In genomic region chr19:21587593-21587992, GRCm38 (mm10) we compare ENCODE assay signal across 22 mouse cellular contexts.
DNase-seq lines count a peak whose midpoint lies in the region; ATAC-seq and TF ChIP-seq lines count a peak whose summit lies in the region.
"Had no signal": no experiment of that assay in that cellular context is flagged by ENCODE, and none has a peak within 500 bp of the region (broad histone marks: within the 10 kb centered on the region; RNA-seq: fewer than 3 reads in every experiment).

No protein-coding gene starts in this region.

- H3K27ac ChIP-seq in lung, embryonic 16.5 days (ENCODE audit: low read length): 0 out of 2 replicates have a peak overlapping the region, but pooled peaks have one; percentile 29
- H3K27ac ChIP-seq in spleen, adult 2 months (ENCODE audit: insufficient read depth, low read length): peak overlapping the region; percentile 57; the same call in 1 of the 2 replicates
- no peak overlapping the region for H3K27ac ChIP-seq in liver, embryonic 12.5 days

- no peaks in the 10 kb centered on the region for H3K36me3 ChIP-seq in lung, embryonic 16.5 days (ENCODE audit: control insufficient read depth, insufficient read depth, low read length)
- H3K36me3 ChIP-seq in spleen, adult 2 months (ENCODE audit: control insufficient read depth, insufficient read depth, low read length): peaks cover 5% of the 10 kb centered on the region
- no peaks in the 10 kb centered on the region for H3K36me3 ChIP-seq in myocyte (ENCODE audit: control insufficient read depth, insufficient read depth)
- no peaks in the 10 kb centered on the region for H3K36me3 ChIP-seq in liver, embryonic 12.5 days
- H3K36me3 ChIP-seq: G1E had no signal

- no peak overlapping the region for H3K4me3 ChIP-seq in lung, embryonic 16.5 days (ENCODE audit: low read length)
- H3K4me3 ChIP-seq in spleen, adult 2 months (ENCODE audit: extremely low read depth, insufficient read depth, insufficient read length): no peak overlapping the region
- no peak overlapping the region for H3K4me3 ChIP-seq in myocyte
- H3K4me3 ChIP-seq in liver, embryonic 12.5 days: no peak overlapping the region

- H3K9me3 ChIP-seq in lung, embryonic 16.5 days (ENCODE audit: control insufficient read depth, low read length): no peaks in the 10 kb centered on the region
- no peaks in the 10 kb centered on the region for H3K9me3 ChIP-seq in liver, embryonic 12.5 days (replicated peaks)
- H3K9me3 ChIP-seq: G1E had no signal

- intact Hi-C loops in heart, postnatal 10 days (cut with DNase I): no loop called here

- no peak overlapping the region for H3K9ac ChIP-seq in lung, embryonic 16.5 days (ENCODE audit: low read length)
- no peak overlapping the region for H3K9ac ChIP-seq in liver, embryonic 12.5 days

- 64% methylated on average over 4 of the region's 4 CpGs for WGBS in lung, embryonic 16.5 days
- WGBS in spleen, adult 2 months: 67% methylated on average over 4 of the region's 4 CpGs
- WGBS in liver, embryonic 12.5 days (ENCODE audit: insufficient replicate concordance): 54% methylated on average over 4 of the region's 4 CpGs

- H3K79me2 ChIP-seq in myocyte (ENCODE audit: control insufficient read depth, insufficient read depth): no peaks in the 10 kb centered on the region

- no peak for ATAC-seq in lung, embryonic 16.5 days (ENCODE audit: low read depth)
- ATAC-seq in liver, embryonic 12.5 days: no peak
- ATAC-seq: activated CD4-positive, CD25-positive, alpha-beta regulatory T cell, adult 4 months; CD4-positive, CD25-positive, alpha-beta regulatory T cell, adult 4 months; Patski had no signal

- H3K4me1 ChIP-seq in lung, embryonic 16.5 days (replicated peaks; ENCODE audit: control insufficient read depth, insufficient read depth, low read length): no peaks in the 10 kb centered on the region
- H3K4me1 ChIP-seq in spleen, adult 2 months (ENCODE audit: control insufficient read depth, insufficient read depth, insufficient read length): peaks cover 25% of the 10 kb centered on the region; the same call in 1 of the 2 replicates
- no peaks in the 10 kb centered on the region for H3K4me1 ChIP-seq in liver, embryonic 12.5 days

- H3K4me2 ChIP-seq in lung, embryonic 16.5 days (ENCODE audit: low read depth, low read length): no peak overlapping the region
- H3K4me2 ChIP-seq in myocyte (ENCODE audit: low read depth): no peak overlapping the region
- H3K4me2 ChIP-seq in liver, embryonic 12.5 days: no peak overlapping the region

- no peak overlapping the region for H3ac ChIP-seq in myocyte (ENCODE audit: control insufficient read depth, insufficient read length)

- TF ChIP-seq POLR2A in spleen, adult 2 months (IDR thresholded peaks at IDR 0.05; ENCODE audit: low read depth, low read length): no peak
- no peak for TF ChIP-seq POLR2A in myocyte (IDR thresholded peaks at IDR 0.05; ENCODE audit: insufficient read length, low read depth)

- no peaks in the 10 kb centered on the region for H3K27me3 ChIP-seq in lung, embryonic 16.5 days (ENCODE audit: control insufficient read depth, insufficient read depth, low read depth, low read length)
- H3K27me3 ChIP-seq in spleen, adult 2 months (ENCODE audit: control insufficient read depth, insufficient read depth, low read length): no peaks in the 10 kb centered on the region
- no peaks in the 10 kb centered on the region for H3K27me3 ChIP-seq in myocyte (ENCODE audit: control insufficient read depth, insufficient read depth, insufficient read length)
- no peaks in the 10 kb centered on the region for H3K27me3 ChIP-seq in liver, embryonic 12.5 days (replicated peaks)
- H3K27me3 ChIP-seq: CH12.LX, Patski had no signal

- TF ChIP-seq CTCF in spleen, adult 2 months (IDR thresholded peaks at IDR 0.05; ENCODE audit: extremely low read depth, insufficient read depth, insufficient read length, insufficient replicate concordance): no peak

- peak; percentile 61 for DNase-seq in heart, adult 11 months
- no peak for DNase-seq in heart, postnatal 10 days
- no peak for DNase-seq in lung, adult 18-20 months
- no peak for DNase-seq in spleen, adult 2 months (ENCODE audit: low read depth in 1 of 2, low spot score in 2 of 2)
- DNase-seq in spleen, adult 12 weeks (ENCODE audit: low spot score): no peak
- DNase-seq: adrenal gland, adult 2 months; adrenal gland, adult 8-10 months; adrenal gland, postnatal 10 days; adrenal gland, postnatal 14 days; adrenal gland, postnatal 25 days; adrenal gland, postnatal 36 days; B cell, adult 2 months; cerebellum, adult 11 months; cerebellum, adult 11-12 months had no signal

TF ChIP-seq in myocyte, 11 proteins besides CTCF, POLR2A, EP300 and RAD21:
- TF ChIP-seq E2F4 (IDR thresholded peaks at IDR 0.05; ENCODE audit: insufficient read depth) (no peak), SRF (IDR thresholded peaks at IDR 0.05; ENCODE audit: control insufficient read depth, insufficient read length, low read depth) (no peak), CEBPB (IDR thresholded peaks at IDR 0.05; ENCODE audit: insufficient read depth, poor library complexity, severe bottlenecking) (0 out of 2 replicates have a peak, but pooled peaks have one; percentile 7), POLR2AphosphoS2 (IDR thresholded peaks at IDR 0.05; ENCODE audit: insufficient read length, low read depth) (no peak), TCF3 (IDR thresholded peaks at IDR 0.05; ENCODE audit: insufficient read length, low read depth) (no peak), MYOD1 (IDR thresholded peaks at IDR 0.05; ENCODE audit: control insufficient read depth in 1 of 3, insufficient read length in 2 of 3, low read depth in 2 of 3) (no peak), TCF12 (IDR thresholded peaks at IDR 0.05; ENCODE audit: insufficient read depth, poor library complexity, severe bottlenecking) (no peak), REST (IDR thresholded peaks at IDR 0.05; ENCODE audit: insufficient read depth, insufficient read length) (no peak), USF1 (IDR thresholded peaks at IDR 0.05; ENCODE audit: low read depth) (no peak)
